Mouse (Mus musculus): ENCODE data around the gene Lpcat1. TPM values are rescaled to one million over a fixed set of nuclear protein-coding genes. Genes with fewer than 3 reads are reported as not detected.
A peak's percentile ranks its signal among the peaks of the same experiment; 100 is the strongest.

Lpcat1 gene
- total and polyA plus RNA-seq, 2 experiments from 2014 or later, result 7.7 to 22.2 TPM

DNA sequence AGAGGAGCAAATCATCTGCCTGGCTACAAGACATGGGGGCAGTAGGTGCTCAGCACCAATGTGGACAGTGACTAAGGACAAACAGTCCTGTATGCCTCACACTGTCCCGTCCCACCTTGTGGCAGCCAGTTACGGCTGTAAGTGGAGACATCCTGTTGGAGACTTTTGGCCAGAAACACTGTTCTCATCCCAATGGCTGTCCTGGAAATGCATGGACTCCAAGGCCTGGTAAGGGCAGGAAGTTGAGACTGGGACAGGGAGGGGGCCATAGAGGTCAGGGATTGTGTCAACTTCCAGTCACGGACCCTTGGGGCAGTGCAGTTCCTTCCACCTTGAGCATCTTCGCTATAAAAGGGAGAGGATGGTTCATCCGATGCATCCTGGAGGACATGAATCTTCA, 24.6 kb upstream of the Lpcat1 start:
- Histone ChIP-seq H3K9me3 (replicated peaks; ENCODE audit: control insufficient read depth, low read length) (no peaks in the 10 kb centered on the region), H3K27me3 (ENCODE audit: control insufficient read depth, insufficient read depth, low read length) (no peaks in the 10 kb centered on the region), H3K4me3 (ENCODE audit: low read depth, low read length) (no peak overlapping the region), H3K27ac (ENCODE audit: low read depth) (no peak overlapping the region), H3K4me1 (ENCODE audit: control insufficient read depth, insufficient read depth) (peaks cover 20% of the 10 kb centered on the region; the same call in 1 of the 2 replicates), H3K36me3 (replicated peaks; ENCODE audit: control insufficient read depth, insufficient read depth, low read length) (no peaks in the 10 kb centered on the region), H3K4me2 (ENCODE audit: low read depth, low read length) (no peak overlapping the region), H3K9ac (replicated peaks; ENCODE audit: low read depth, low read length) (no peak overlapping the region)
- ATAC-seq (ENCODE audit: insufficient read depth, low read depth), result no peak
- DNase-seq (ENCODE audit: low spot score), result no peak
- 78% methylated on average over 5 of the region's 5 CpGs for WGBS
- TF ChIP-seq EP300 (IDR thresholded peaks at IDR 0.05; ENCODE audit: low read depth), result no peak
- TF ChIP-seq CTCF (IDR thresholded peaks at IDR 0.05; ENCODE audit: low read depth), result no peak

DNA sequence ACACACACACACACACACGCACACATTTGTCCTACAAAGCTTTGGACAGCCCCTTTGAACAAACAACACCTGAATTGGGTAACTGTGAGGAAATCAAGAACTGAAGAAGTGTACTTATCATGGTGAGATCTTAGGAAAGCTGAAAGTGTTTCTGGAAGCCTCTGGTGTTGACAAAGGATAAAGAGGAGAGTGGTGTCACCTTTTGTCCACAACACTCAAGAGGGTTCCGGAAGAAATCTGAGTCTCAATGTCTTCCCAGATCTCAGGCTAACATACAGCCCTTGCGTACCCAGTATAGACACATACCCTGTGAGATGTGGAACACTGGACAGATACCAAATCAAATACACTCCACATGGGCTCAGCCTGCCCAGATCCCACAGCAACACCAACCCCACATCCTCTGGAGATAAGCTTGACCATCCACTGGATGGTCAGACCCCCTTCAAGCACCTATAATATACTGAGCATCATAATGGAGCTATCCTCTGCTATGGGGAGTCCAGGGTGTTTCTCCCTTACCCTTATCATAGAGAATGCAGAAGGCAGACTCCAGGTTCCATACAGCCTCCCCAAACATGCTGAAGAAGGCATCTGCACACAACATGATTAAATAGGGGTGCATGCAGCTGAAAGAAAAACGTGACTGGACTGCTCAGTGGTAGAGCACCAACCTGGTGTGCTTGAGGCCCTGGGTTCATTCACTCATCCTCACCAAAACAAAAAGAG, 23.7 kb upstream of the Lpcat1 start:
- Histone ChIP-seq H3K27ac (ENCODE audit: low read depth) (no peak overlapping the region), H3K9ac (replicated peaks; ENCODE audit: low read depth, low read length) (no peak overlapping the region), H3K4me1 (ENCODE audit: control insufficient read depth, insufficient read depth) (peaks cover 28% of the 10 kb centered on the region), H3K4me2 (ENCODE audit: low read depth, low read length) (no peak overlapping the region), H3K36me3 (replicated peaks; ENCODE audit: control insufficient read depth, insufficient read depth, low read length) (no peaks in the 10 kb centered on the region), H3K9me3 (replicated peaks; ENCODE audit: control insufficient read depth, low read length) (no peaks in the 10 kb centered on the region), H3K27me3 (ENCODE audit: control insufficient read depth, insufficient read depth, low read length) (no peaks in the 10 kb centered on the region), H3K4me3 (ENCODE audit: low read depth, low read length) (no peak overlapping the region)
- no peak for DNase-seq (ENCODE audit: low spot score)
- 81% methylated on average over 4 of the region's 4 CpGs for WGBS
- TF ChIP-seq EP300 (IDR thresholded peaks at IDR 0.05; ENCODE audit: low read depth) (no peak), CTCF (IDR thresholded peaks at IDR 0.05; ENCODE audit: low read depth) (no peak)
- ATAC-seq (ENCODE audit: insufficient read depth, low read depth), result no peak

DNA sequence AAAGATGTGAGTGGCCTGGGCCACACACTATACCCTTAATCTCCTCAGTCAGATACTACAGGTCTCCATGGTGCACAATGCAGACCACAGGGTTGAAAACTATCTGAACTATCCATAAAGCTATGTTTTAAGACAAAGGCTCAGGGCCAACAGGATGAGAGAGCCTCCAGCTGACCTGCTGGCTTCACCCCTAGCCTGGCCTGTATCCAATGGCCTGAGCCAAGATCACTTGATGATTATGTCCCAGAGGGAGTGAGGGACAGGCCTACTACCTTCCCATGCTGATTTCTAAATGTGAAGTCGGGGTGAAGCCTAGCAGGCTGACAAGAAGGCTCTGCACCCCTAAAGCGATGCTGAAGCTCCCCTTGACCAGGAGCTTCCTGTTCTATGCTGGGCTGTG, 21.9 kb upstream of the Lpcat1 start:
- Histone ChIP-seq H3K36me3 (replicated peaks; ENCODE audit: control insufficient read depth, insufficient read depth, low read length) (no peaks in the 10 kb centered on the region), H3K4me1 (ENCODE audit: control insufficient read depth, insufficient read depth) (peaks cover 32% of the 10 kb centered on the region), H3K27me3 (ENCODE audit: control insufficient read depth, insufficient read depth, low read length) (no peaks in the 10 kb centered on the region), H3K9ac (replicated peaks; ENCODE audit: low read depth, low read length) (no peak overlapping the region), H3K4me3 (ENCODE audit: low read depth, low read length) (no peak overlapping the region), H3K9me3 (replicated peaks; ENCODE audit: control insufficient read depth, low read length) (no peaks in the 10 kb centered on the region), H3K27ac (ENCODE audit: low read depth) (no peak overlapping the region), H3K4me2 (ENCODE audit: low read depth, low read length) (no peak overlapping the region)
- TF ChIP-seq EP300 (IDR thresholded peaks at IDR 0.05; ENCODE audit: low read depth), result no peak
- 56% methylated on average over 2 of the region's 2 CpGs for WGBS
- ATAC-seq (ENCODE audit: insufficient read depth, low read depth) (no peak), DNase-seq (ENCODE audit: low spot score) (no peak)

DNA sequence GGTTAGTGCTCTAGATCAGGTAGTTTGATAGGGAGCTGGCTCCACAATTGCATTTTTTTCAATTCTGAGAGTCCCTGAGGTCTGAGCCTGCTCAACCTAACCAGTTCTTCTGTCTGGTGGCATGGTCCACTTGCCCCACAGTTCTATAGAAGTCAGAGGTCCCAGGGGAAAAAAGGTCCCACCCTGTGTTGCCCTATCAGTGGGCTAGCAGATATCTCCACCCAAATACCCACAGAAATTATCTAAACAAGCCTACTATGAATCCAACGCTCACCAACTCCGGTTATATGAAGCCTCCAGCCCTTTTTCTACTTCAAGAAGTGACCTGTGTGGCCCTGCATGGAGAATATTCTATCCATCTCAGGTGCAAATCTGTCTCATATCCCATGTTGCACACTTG, 20.9 kb upstream of the Lpcat1 start:
- no peak overlapping the region for H3K4me2 ChIP-seq (ENCODE audit: low read depth, low read length)
- no peaks in the 10 kb centered on the region for H3K27me3 ChIP-seq (ENCODE audit: control insufficient read depth, insufficient read depth, low read length)
- ATAC-seq (ENCODE audit: insufficient read depth, low read depth) (no peak), DNase-seq (ENCODE audit: low spot score) (no peak)
- H3K4me3 ChIP-seq (ENCODE audit: low read depth, low read length), result no peak overlapping the region
- TF ChIP-seq CTCF (IDR thresholded peaks at IDR 0.05; ENCODE audit: low read depth), result no peak
- TF ChIP-seq EP300 (IDR thresholded peaks at IDR 0.05; ENCODE audit: low read depth), result no peak
- H3K36me3 ChIP-seq (replicated peaks; ENCODE audit: control insufficient read depth, insufficient read depth, low read length), result no peaks in the 10 kb centered on the region
- H3K9me3 ChIP-seq (replicated peaks; ENCODE audit: control insufficient read depth, low read length), result no peaks in the 10 kb centered on the region
- WGBS, result 82% methylated on average over 2 of the region's 2 CpGs
- H3K27ac ChIP-seq (ENCODE audit: low read depth), result no peak overlapping the region
- H3K4me1 ChIP-seq (ENCODE audit: control insufficient read depth, insufficient read depth), result peaks cover 32% of the 10 kb centered on the region
- no peak overlapping the region for H3K9ac ChIP-seq (replicated peaks; ENCODE audit: low read depth, low read length)

DNA sequence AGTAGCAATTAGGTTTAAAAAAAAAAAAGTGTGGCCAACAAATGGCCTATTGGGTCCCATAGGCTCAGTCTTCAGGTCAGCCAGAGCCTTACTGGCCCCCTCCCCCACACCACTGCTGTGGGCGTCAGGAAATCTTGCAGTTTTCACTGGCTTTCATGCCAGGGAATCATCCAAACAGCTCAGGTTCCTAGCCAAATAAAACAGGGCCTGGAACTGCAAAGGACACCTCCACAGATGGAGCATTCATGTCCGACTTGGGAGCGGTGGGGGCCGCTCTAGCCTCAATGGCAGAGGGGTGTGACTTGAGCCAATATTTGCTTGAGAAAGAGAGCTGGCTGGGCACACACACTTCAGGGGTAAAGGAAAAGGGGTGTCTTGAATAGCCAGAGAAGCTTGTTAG, 20.5 kb upstream of the Lpcat1 start:
- 0 out of 2 replicates have a peak overlapping the region, but pooled peaks have one; percentile 6 for H3K4me2 ChIP-seq (ENCODE audit: low read depth, low read length)
- peaks cover 32% of the 10 kb centered on the region for H3K4me1 ChIP-seq (ENCODE audit: control insufficient read depth, insufficient read depth)
- no peaks in the 10 kb centered on the region for H3K9me3 ChIP-seq (replicated peaks; ENCODE audit: control insufficient read depth, low read length)
- no peaks in the 10 kb centered on the region for H3K36me3 ChIP-seq (replicated peaks; ENCODE audit: control insufficient read depth, insufficient read depth, low read length)
- DNase-seq (ENCODE audit: low spot score) (no peak), ATAC-seq (ENCODE audit: insufficient read depth, low read depth) (peak; percentile 35)
- H3K27me3 ChIP-seq (ENCODE audit: control insufficient read depth, insufficient read depth, low read length), result no peaks in the 10 kb centered on the region
- H3K4me3 ChIP-seq (ENCODE audit: low read depth, low read length), result no peak overlapping the region
- 71% methylated on average over 4 of the region's 4 CpGs for WGBS
- H3K27ac ChIP-seq (ENCODE audit: low read depth), result peak overlapping the region; percentile 52
- TF ChIP-seq CTCF (IDR thresholded peaks at IDR 0.05; ENCODE audit: low read depth), result no peak
- no peak for TF ChIP-seq EP300 (IDR thresholded peaks at IDR 0.05; ENCODE audit: low read depth)
- H3K9ac ChIP-seq (replicated peaks; ENCODE audit: low read depth, low read length), result no peak overlapping the region

DNA sequence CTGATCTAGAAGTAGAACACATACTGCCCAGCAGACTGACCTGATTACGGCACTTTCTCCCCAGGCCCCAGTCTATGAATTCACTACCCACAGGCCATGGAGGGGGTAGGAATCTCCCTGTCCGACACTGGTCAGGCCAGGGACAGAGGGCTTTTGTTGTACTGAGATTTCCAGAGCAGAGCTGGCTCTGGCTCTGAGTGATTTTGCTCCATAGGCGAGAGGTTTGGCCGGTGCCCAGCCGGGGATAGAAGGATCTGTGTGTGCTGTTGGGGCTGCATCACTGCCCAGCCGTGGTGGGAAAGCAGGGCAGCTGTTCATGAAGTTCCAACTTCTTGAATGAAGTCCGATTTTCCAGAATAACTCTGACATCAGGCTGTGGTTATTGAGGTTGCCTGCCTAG, 20.1 kb upstream of the Lpcat1 start:
- H3K4me2 ChIP-seq (ENCODE audit: low read depth, low read length), result 0 out of 2 replicates have a peak overlapping the region, but pooled peaks have one; percentile 6
- WGBS, result 22% methylated on average over 7 of the region's 7 CpGs
- no peak for TF ChIP-seq EP300 (IDR thresholded peaks at IDR 0.05; ENCODE audit: low read depth)
- no peak for TF ChIP-seq CTCF (IDR thresholded peaks at IDR 0.05; ENCODE audit: low read depth)
- peak; percentile 60 for DNase-seq (ENCODE audit: low spot score)
- peak overlapping the region; percentile 52 for H3K27ac ChIP-seq (ENCODE audit: low read depth)
- H3K4me3 ChIP-seq (ENCODE audit: low read depth, low read length), result no peak overlapping the region
- no peaks in the 10 kb centered on the region for H3K9me3 ChIP-seq (replicated peaks; ENCODE audit: control insufficient read depth, low read length)
- peak; percentile 80 for ATAC-seq (ENCODE audit: insufficient read depth, low read depth)
- no peaks in the 10 kb centered on the region for H3K36me3 ChIP-seq (replicated peaks; ENCODE audit: control insufficient read depth, insufficient read depth, low read length)
- H3K4me1 ChIP-seq (ENCODE audit: control insufficient read depth, insufficient read depth), result peaks cover 32% of the 10 kb centered on the region
- H3K27me3 ChIP-seq (ENCODE audit: control insufficient read depth, insufficient read depth, low read length), result no peaks in the 10 kb centered on the region
- no peak overlapping the region for H3K9ac ChIP-seq (replicated peaks; ENCODE audit: low read depth, low read length)
